8 mouse cellular contexts compared by ENCODE assay signal in the genomic region with DNA sequence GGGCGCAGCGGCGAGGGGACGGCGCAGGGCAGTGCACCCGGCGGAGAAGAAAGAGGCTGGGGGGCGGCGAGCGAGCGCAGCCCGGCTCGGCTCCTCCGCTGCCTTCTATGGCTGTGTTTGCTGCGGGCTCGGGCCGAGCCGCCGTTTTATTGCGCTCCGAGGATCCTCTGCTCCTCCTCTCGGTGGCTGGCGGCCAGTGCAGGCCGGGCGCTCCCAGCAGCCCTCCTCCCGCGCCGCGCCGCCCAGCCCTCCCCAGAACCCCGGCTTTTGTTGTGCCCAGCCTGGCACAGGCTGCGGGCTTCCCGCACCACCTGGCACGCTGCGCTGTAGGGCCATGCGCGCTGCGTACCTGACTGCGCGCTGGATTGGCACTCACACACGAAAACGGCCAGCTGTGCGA. TPM values are rescaled to one million over a fixed set of nuclear protein-coding genes. Genes with fewer than 3 reads are reported as not detected.
DNase-seq lines count a peak whose midpoint lies in the region; ATAC-seq lines count a peak whose summit lies in the region.

No protein-coding gene starts in this region.

- H3K9me3 ChIP-seq in intestine, embryonic 15.5 days: no peaks in the 10 kb centered on the region

- no peaks in the 10 kb centered on the region for H3K27me3 ChIP-seq in intestine, embryonic 15.5 days (replicated peaks)

- under 1% methylated on average over 40 of the region's 43 CpGs for WGBS in intestine, embryonic 15.5 days

- H3K36me3 ChIP-seq in intestine, embryonic 15.5 days: no peaks in the 10 kb centered on the region

- H3K4me2 ChIP-seq in intestine, embryonic 15.5 days (replicated peaks): peak overlapping the region; percentile 92

- DNase-seq in adrenal gland, adult (ENCODE audit: inconsistent age in 2 of 2, low spot score in 1 of 2): peak; percentile 90 to 93
- peak; percentile 88 for DNase-seq in embryo, embryonic 10 days (ENCODE audit: low spot score)
- peak; percentile 85 to 89 for DNase-seq in gastrocnemius, postnatal 36 days
- DNase-seq in left cerebral cortex, postnatal 25 days (ENCODE audit: low spot score in 2 of 2): peak; percentile 87 to 89
- DNase-seq in mesoderm, embryonic 11.5 days (ENCODE audit: low read depth, low spot score): peak; percentile 86
- peak; percentile 88 for DNase-seq in right cerebral cortex, postnatal 25 days
- DNase-seq in urinary bladder, postnatal 36 days (ENCODE audit: low spot score in 2 of 2): peak; percentile 81 to 89

- peak overlapping the region; percentile 91 for H3K27ac ChIP-seq in intestine, embryonic 15.5 days

- H3K9ac ChIP-seq in intestine, embryonic 15.5 days: peak overlapping the region; percentile 95

- peak overlapping the region; percentile 81 for H3K4me3 ChIP-seq in intestine, embryonic 15.5 days (replicated peaks)

- peak; percentile 96 for ATAC-seq in intestine, embryonic 15.5 days

- H3K4me1 ChIP-seq in intestine, embryonic 15.5 days (replicated peaks): peaks cover 19% of the 10 kb centered on the region

- intact Hi-C loops in gastrocnemius, postnatal 36 days (cut with DNase I): no loop called here
- intact Hi-C loops in left cerebral cortex, postnatal 25 days (cut with DNase I): loop anchor here (2.0 kb wide), 1 partner anchor 38 kb away; no protein-coding TSS in a partner anchor

RNA-seq across cellular contexts. Expression of gene Timp2, which starts 0.3 kb away (rescaled TPM):
- 10 to 100 TPM; 73.9 to 92.0 TPM for total RNA-seq in gastrocnemius, postnatal 36 days (2021)
- polyA plus RNA-seq in intestine, embryonic 15.5 days (2015; fragmentation: Nextera tagmentation; extraction: Ambion mirVana): 58.8 and 60.2 TPM in 2 replicates
- total RNA-seq in left cerebral cortex, postnatal 25 days (2021): 100 to 1,000 TPM; 254 to 273 TPM

RNA-seq across cellular contexts. Expression of gene Cep295nl, which starts 12.9 kb away (rescaled TPM):
- total RNA-seq in gastrocnemius, postnatal 36 days (2021): 1 to 10 TPM; 1.2 to 1.3 TPM
- 0.23 and 0.24 TPM in 2 replicates for polyA plus RNA-seq in intestine, embryonic 15.5 days (2015; fragmentation: Nextera tagmentation; extraction: Ambion mirVana)
- total RNA-seq in left cerebral cortex, postnatal 25 days (2021): 1 to 10 TPM in 1 of 2 experiments, under 1 TPM in 1; 0.66 to 1.2 TPM

RNA-seq across cellular contexts. Expression of gene Lgals3bp, which starts 46.7 kb away (rescaled TPM):
- total RNA-seq in gastrocnemius, postnatal 36 days (2021): 10 to 100 TPM; 13.0 to 19.2 TPM
- polyA plus RNA-seq in intestine, embryonic 15.5 days (2015; fragmentation: Nextera tagmentation; extraction: Ambion mirVana): 153 and 171 TPM in 2 replicates
- total RNA-seq in left cerebral cortex, postnatal 25 days (2021): 10 to 100 TPM; 14.2 to 15.2 TPM

Comparison
In these comparisons a context has a peak if more than half of its experiments do, and no peak if none do; other contexts are left out.
1. Peak in every context shown above with its lines: DNase-seq, ATAC-seq, H3K4me3 ChIP-seq and H3K27ac ChIP-seq.